Mouse (Mus musculus): ENCODE measurements at regions not wholly inside any gene's neighbourhood (a gene's known extent, or its start where the extent isn't known, plus 50 kb on each side); places are given as distances from the start of the nearest gene placed in this dataset.

DNA sequence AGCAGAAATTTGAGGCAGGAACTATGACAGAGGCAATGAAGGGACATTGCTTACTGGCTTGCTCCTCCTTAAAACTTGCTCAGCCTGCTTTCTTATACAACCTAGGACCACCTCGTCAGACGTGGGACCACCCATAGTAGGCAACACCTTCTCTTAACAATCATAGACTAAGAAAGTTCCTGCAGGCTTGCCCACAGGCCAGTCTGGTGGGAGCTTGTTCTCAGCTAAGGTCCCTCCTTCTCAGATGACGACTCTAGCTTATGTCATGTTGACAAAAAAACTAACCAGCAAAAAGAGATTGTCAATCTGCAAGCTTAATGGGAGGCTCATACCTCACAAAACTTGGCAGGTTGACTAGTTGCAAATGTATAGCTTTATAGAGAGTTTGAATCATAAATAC is 56.5 kb upstream of the Lsm6 start:
- no peak for DNase-seq (ENCODE audit: low spot score in 2 of 2)

DNA sequence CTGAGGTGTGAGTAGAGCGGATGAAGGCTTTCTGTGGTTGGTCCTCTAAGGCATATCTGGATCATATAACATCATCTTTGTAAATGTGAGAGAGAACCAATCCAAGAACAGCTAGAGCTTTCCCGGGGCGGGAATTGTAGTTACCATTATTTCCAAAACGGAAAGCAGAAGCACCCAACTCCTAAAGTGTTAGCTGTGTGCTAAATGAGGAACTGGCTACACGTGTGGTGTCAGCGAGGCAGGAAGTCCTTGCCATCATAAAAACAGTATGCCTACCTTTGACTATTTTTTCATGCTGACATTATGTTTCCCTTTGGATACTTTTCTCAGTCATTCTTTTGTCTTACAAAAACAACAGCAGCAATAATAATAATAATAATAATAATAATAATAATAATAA is 68.8 kb upstream of the Lsm6 start:
- no peak for DNase-seq (ENCODE audit: low spot score in 2 of 2)

DNA sequence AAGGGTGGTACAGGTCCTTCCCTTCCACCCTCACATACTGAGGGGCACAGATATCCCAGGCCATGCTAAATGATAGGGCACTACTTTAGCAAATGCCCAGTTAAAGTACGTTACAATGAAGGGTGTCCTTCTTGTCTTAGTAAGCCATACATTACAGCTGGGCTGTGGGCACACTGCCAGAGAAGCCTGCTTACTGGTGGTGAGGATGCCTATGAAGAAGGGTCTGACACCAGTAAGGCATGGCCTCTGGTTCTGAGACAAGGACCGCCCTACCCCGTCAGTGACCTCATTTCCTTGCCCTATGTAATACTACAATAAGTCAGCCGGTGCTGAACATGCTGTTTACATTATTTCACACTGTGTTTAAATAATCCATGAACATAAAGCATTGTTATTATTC is 69.6 kb upstream of the Lsm6 start:
- DNase-seq (ENCODE audit: low spot score in 2 of 2): no peak

DNA sequence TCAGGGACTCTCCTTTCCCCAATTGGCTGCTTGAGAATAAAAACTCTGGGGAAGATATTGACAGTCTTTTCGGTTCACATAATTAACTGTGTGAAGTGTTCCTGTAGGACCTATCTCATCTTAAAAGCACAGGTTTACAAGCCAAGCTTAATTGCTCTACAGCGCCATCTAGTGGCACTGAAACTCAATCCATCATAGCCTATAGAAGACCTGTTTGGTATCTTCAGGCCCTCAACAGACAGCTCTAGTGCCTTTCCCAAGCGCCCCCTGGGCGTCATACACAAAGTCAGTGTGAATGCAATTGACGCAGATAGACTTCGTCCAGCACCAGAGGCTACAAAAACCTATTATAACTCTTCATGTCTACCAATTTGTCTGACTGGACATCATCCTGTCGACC is 78.9 kb upstream of the Lsm6 start:
- peak; percentile 39 to 65 for DNase-seq (ENCODE audit: low spot score in 2 of 2)

DNA sequence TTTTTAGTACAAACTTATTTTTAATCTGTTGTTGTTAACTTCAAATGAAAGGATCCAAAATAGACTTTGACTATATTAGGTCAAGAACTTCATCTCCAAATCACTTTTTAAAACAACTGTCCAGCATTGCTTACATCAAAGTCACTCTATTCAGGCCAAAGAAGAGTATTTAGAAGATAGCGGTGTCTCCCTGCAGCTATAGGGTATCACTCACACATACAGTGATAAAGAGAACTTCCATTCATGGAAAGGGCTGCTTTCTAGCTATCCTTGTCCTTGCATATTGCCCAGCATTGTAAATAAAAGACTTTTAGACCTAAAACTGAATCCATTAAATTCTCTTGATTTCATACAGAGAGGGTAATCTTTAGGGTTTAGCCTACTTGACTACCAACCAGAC is 82.1 kb upstream of the Lsm6 start:
- DNase-seq (ENCODE audit: low spot score in 2 of 2): no peak

DNA sequence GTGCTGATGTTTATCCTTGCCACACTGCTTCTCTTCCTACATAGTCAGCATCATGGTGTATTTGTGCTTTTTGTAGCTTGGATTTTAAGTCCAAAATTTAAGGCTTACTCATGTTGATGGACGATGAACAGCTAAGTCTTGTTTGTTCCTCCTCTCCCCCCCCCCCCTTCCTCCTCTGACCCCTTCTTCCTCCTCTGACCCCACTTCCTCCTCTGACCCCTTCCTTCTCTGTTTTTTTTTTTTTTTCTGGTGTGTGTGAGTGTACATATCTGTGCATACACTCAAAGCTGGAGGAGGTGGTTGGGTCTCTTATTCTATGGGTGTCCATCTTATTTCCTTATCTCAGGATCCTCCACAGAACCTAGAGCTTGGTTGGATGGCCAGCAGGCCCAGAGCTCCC is 87.0 kb upstream of the Lsm6 start:
- no peak for DNase-seq (ENCODE audit: low spot score in 2 of 2)

DNA sequence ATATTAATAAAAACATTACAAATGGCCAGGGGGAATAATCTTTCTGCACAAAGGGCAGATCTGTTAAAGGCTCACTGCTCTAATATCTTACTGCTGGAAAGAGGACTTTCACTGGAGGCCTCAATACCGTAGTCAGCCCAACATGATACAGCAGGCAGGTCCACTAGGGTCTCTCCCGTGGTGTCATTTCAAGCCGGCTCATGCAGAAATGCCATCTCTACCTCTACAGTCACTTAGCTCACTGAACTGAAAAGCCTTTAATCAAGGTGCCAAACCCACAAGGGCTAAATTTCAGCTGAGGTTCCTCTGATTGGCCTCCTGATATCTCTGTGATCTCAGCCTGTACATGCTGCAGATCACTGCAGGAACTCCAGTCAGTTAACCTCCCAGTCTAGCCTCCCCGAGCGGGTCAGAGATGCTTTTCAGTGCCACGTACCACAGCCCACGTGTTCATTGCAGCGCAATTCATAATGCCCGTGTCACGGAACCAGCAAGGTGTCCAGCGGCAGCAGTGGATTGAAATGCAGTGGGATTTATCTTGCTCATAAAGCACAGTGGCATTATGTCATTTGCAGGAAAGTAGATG is 90.4 kb upstream of the Lsm6 start:
- DNase-seq (ENCODE audit: low spot score in 2 of 2): no peak

DNA sequence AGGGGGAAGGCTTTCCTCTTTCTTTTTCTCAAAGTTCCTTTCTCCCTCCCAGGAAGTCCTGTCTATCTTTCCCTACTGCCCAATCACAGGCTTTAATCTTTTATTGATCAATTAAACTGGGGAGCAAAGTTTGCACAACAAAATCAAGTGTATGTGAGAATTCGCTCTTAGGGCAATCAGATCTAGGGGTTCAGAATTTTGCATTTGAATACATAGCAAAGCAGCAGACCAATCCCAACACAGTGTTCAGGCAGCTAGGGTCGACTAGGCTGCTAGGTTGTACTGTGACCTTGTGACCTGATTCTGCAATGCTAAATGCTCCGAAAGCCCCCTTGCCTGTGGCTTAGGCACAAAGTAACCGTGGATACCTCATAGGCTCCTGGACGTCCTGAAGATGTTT is 91.5 kb upstream of the Lsm6 start:
- no peak for DNase-seq (ENCODE audit: low spot score in 2 of 2)

DNA sequence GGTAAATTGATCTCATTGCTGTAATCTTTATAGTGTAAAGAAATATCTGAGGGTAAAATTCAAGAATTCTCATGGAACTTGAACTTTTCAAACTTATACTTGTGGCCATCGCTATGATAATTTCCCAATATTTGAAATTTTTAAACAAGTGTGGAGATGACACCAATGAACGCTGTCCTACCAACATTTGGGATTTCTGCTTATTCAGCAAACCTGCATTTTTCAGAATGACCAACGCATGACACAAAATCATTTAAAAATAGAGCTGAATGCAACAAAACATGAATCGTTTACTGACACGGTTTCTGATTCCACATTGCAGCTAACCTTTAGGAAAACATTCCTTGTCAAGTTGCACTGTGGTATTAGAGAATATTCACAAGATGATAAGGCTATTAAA is 92.9 kb upstream of the Lsm6 start:
- no peak for DNase-seq (ENCODE audit: low spot score in 2 of 2)

DNA sequence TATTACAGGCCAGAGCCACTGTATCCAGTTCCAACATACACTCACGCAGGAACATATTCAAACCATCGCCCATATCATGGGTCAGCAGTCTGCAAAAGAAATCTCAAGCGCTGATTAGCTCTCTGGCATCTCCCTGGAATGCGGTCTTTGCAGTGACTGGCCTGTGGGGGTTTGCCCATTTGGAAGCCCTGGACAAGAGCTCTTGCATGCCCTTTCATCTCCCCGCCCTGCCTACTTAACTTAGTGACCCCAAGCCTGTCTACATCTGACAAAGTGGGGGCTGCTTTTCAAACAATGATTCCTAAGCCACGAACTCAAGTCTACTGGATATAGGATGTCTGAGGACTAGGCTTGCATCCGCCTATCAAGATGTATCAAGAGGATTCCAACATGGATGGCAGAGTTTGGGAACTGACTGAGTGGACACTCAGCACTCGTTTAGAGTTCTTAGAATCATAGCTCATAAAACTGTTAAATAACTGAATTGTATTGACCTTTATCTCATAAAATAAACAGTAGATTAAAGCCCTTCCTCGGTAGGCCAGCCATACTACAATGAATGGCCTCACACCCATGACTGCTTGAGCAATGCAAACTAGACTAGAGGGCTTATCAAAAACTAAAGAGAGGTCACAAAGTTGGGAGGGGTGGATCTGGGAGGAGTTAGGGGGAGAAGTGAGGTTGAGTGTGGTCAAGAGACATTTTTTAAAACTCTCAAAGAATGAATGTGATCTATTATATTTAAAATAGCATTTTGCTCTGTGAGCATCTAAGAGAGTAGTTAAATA is 97.4 kb upstream of the Zfp827 start:
- no peak for DNase-seq (ENCODE audit: low spot score in 2 of 2)

DNA sequence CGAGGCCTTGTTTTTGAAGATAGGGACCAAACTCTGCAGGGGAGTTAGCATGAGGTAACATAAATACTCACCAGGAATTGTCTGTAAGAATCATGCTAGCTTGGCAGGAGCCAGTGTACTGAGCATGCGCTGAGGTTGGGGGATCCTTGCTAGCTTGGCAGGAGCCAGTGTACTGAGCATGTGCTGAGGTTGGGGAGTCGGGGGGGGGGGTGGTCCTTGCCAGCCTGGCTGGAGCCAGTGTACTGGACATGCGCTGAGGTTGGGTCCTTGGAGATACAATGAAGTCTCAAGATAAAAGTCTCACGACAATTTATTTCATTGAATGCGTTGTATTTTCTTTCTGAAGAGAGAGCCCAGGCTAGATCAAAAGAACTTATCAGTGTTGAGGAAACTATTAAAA is 96.2 kb upstream of the Zfp827 start:
- DNase-seq (ENCODE audit: low spot score in 2 of 2): no peak

DNA sequence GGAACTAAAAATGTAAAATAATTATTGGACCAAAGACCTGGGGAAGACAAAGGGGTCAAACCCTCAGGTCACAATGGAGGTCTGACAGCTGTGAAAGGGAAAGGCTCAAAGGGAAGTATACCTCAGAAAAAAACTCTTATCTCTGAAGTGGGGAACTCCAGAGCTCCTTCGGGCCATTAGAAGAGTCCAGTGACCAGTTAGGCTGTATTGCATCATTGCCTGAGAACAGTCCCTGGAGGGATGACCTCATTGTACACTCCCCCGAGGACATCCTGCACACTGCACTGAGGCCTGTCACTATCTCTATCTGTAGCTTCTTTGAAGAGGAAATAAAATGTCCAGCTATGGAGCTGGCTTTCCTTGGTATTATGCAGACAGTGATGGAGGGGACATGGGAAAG is 88.2 kb upstream of the Zfp827 start:
- no peak for DNase-seq (ENCODE audit: low spot score in 2 of 2)

DNA sequence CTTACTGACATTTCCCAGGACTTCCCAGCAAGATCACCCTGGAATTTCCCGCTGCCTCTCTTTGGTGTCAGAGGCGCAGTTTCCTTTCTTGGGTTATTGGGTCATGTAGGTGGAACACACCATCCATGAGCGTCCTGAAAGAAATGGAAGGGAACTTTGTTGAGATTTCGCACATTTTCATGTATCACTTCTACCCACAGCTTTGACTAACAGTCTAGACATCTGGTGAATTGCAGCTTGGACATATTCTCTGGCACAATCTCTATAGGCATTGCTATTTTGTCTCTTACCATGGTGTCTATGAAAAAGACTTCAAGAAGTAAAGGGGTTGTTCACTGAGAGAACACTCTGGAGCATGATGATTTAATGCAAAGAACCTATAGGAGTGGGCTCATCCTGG is 86.7 kb upstream of the Zfp827 start:
- DNase-seq (ENCODE audit: low spot score in 2 of 2): no peak

DNA sequence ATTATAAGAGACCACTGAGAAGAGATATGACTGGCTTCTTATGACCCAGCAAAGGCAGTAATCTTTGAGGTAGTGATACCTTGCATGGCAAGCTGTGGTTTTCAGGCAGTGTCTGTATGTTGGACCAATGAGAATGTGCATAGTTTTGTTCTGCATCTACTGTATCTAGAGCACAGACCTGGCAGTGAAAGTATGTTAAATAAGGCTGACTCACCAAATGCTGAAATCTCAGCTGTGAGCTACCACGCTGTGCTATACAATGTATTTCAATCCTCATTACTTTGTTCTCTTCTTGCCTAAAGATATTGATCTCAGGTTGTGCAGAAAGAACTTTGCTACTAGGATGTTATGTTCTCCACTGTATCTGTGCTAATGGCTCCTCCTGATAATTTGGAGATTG is 83.9 kb upstream of the Zfp827 start:
- no peak for DNase-seq (ENCODE audit: low spot score in 2 of 2)

DNA sequence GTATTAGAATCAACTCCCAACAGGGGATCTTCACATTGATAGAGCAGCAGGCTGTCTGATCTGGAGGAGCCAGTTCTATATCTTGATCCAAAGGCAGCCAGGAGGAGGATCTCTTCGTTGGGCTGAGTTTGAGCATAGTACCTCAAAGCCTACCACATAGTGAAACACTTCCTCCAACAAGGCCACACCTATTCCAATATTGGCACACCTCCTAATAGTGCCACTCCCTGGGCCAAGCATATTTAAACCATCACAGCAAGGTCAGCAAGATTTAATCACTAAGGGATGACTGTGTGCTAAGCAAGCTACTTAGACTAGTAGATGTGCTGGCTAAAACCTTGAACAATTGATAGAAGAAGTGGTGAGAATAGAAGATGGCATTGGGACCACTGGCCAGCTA is 82.6 kb upstream of the Zfp827 start:
- DNase-seq (ENCODE audit: low spot score in 2 of 2): no peak

DNA sequence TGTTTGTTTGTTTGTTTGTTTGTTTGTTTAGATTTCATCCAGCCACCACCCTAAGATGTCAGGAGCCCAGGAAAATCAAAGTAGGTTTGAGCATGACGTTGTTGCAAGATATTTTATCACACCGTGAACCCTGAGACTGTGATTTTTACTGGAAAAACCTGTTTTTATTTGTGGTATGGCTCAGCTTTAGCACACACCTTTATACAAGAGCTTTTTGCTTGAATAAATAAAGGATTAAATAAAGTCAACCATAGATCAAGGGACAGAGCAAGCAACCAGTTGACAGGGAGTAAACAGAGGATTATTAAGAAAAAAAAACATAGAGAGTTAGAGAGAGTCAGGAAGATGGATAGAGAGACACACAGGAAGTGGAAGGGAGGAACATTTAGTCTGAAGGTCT is 82.2 kb upstream of the Zfp827 start:
- no peak for DNase-seq (ENCODE audit: low spot score in 2 of 2)

DNA sequence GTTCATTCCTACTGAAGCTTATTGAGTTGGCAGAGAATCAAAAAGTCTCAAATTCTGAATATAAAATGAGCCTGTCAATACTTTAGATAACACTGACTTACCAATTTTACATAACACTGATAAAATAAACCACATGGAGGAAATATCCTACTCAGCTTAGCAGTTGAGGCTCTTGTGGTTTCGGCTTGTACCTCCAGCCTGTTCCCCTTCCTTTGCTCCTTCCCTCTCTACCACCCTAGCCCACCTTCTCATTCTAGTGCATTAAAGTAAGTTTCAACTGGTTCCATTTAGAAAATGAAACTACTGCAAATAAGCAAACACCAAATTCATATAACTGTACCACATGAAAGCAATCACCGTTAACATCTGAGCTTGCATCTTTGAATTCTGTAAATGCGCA is 53.2 kb upstream of the Zfp827 start:
- no peak for DNase-seq (ENCODE audit: low spot score in 2 of 2)

Measured in cerebellum, postnatal 4 days (tissue).